Mouse (Mus musculus) kidney, postnatal 0 days (tissue): Measurements from ENCODE around the gene Abhd2. TPM values are rescaled to one million over a fixed set of nuclear protein-coding genes. Genes with fewer than 3 reads are reported as not detected.
"Not testable (repeated sequence)": the region's sequence is repeated elsewhere in the genome, so short reads cannot be mapped to it uniquely, and the experiment has no call there.

ENCODE experiments used
- ATAC-seq: fragments of 200-750 bp; cut with Nextera tagmentation; replicated peaks from 2 replicates; pipeline ENCODE4 v1.8.0; 2017; ENCODE audit warnings: low read depth, moderate number of reproducible peaks, moderate TSS enrichment, moderate library complexity; ENCODE audit not compliant: low FRiP score
- DNase-seq: peaks from one replicate; pipeline ENCODE4 v3.0.0-alpha.2; 2016; ENCODE audit warnings: low spot score
- H3K27ac ChIP-seq: fragments of 300-500 bp; sonication (generic); 2 replicates; pipeline ENCODE4 v1.5.1; 2014; ENCODE audit warnings: mild to moderate bottlenecking
- H3K27me3 ChIP-seq: fragments of 300-500 bp; sonication (generic); 2 replicates; pipeline ENCODE4 v1.6.1; 2014; ENCODE audit warnings: low read length, mixed read lengths; ENCODE audit not compliant: insufficient read depth
- H3K36me3 ChIP-seq: fragments of 300-500 bp; sonication (generic); 2 replicates; pipeline ENCODE4 v1.6.1; 2014; ENCODE audit warnings: low read length, mixed read lengths; ENCODE audit not compliant: insufficient read depth
- H3K4me1 ChIP-seq: fragments of 300-500 bp; sonication (generic); replicated peaks from 2 replicates; pipeline ENCODE4 v1.6.1; 2014; ENCODE audit warnings: antibody characterized with exemption, low read length, mixed read lengths; ENCODE audit not compliant: insufficient read depth
- H3K4me2 ChIP-seq: fragments of 300-500 bp; sonication (generic); 2 replicates; pipeline ENCODE4 v1.6.1; 2014; ENCODE audit warnings: mild to moderate bottlenecking, low read length, moderate library complexity, mixed read lengths
- H3K4me3 ChIP-seq: fragments of 300-500 bp; sonication (generic); replicated peaks from 2 replicates; pipeline ENCODE4 v1.5.1; 2014; ENCODE audit warnings: low read depth, low read length
- H3K9ac ChIP-seq: fragments of 300-500 bp; sonication (generic); 2 replicates; pipeline ENCODE4 v1.6.1; 2014; ENCODE audit warnings: low read depth, low read length
- H3K9me3 ChIP-seq: fragments of 300-500 bp; sonication (generic); replicated peaks from 2 replicates; pipeline ENCODE4 v1.6.1; 2016; ENCODE audit warnings: low read length, inconsistent platforms, mixed read lengths
- CTCF ChIP-seq: IDR thresholded peaks from 2 replicates; pipeline ENCODE4 v1.5.1; 2016; ENCODE audit warnings: antibody characterized with exemption, low read depth, mild to moderate bottlenecking, moderate library complexity
- WGBS: fragments of 180-500 bp; shearing (Covaris S2); extraction: QIAGEN DNeasy Blood & Tissue Kit; methylation state at CpG from one replicate; pipeline ENCODE4 v1.1.7; 2014; 5-methylcytosine and 5-hydroxymethylcytosine counted together
- polyA plus RNA-seq: library from polyadenylated mRNA; unstranded; fragments of >200 nt; fragmentation: Nextera tagmentation; extraction: Ambion mirVana; gene quantifications from 2 replicates; pipeline ENCODE4 v1.2.1, GENCODE M21; 2015

Abhd2 gene
- polyA plus RNA-seq, 1 experiment from 2014 or later: 17.6 TPM

DNA sequence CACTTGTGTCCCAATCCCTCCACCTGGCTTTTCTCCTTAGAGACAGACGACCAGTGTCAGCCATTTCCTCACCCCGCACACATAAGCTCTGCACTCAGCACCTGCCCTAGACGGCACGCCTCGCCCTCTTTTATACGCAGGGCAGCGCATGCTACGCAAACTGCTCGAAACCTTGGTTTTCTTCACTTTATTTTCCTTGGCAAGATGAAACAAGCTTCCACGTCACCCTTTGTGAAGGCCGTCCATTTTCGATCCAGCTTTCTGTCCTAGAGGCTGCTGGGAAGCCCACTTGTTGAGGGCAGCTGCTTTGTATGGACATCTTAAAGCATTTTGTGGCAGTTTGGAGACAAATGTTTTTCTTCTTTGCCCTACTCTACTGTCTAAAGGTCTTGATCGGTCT is 5.4 kb downstream of the Abhd2 start:
- DNase-seq: no peak
- Histone ChIP-seq H3K4me2 (no peak overlapping the region), H3K9me3 (no peaks in the 10 kb centered on the region), H3K4me1 (peaks cover 26% of the 10 kb centered on the region; the same call in 1 of the 2 replicates), H3K9ac (no peak overlapping the region), H3K27me3 (no peaks in the 10 kb centered on the region), H3K4me3 (no peak overlapping the region), H3K36me3 (no peaks in the 10 kb centered on the region), H3K27ac (no peak overlapping the region)
- 77% methylated on average over 13 of the region's 13 CpGs for WGBS
- no peak for TF ChIP-seq CTCF
- no peak for ATAC-seq

DNA sequence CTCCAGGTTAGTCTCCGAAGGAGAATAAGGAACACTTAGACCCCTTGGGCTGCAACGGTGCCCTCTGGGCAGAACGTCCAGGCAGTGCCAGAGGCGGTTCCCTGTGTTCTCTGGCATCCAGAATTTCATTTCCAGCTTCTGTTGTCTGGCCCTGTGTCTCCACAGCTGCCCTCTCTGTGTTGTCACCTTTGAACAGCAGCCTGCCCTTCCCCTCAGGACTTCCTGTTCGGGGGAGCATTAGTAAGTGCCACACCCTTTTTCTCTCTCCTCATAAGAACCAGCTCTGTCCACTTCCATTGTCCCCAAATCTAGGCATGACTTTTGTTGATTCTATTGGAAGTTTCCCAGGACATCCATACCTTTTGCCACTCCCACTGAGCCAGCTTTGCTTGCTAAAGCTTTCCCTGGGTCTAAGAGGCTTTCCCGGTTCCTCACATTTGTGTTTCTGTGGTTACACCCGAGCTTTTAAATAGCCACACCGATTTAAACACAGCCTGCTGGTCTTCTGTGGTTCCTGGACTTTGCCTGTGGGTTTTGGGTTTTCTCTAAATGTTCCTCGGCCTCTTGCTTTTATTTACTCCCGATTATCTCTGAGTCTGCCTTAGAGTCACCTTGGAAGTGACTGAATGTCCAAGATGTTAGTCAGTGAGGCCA is 6.5 kb downstream of the Abhd2 start:
- peak overlapping the region; percentile 15; the same call in 1 of the 2 replicates for H3K9ac ChIP-seq
- no peak overlapping the region for H3K4me3 ChIP-seq
- ATAC-seq (no peak), DNase-seq (no peak)
- H3K36me3 ChIP-seq: no peaks in the 10 kb centered on the region
- no peak overlapping the region for H3K4me2 ChIP-seq
- no peak overlapping the region for H3K27ac ChIP-seq
- peaks cover 17% of the 10 kb centered on the region for H3K4me1 ChIP-seq
- H3K27me3 ChIP-seq: no peaks in the 10 kb centered on the region
- TF ChIP-seq CTCF: no peak
- WGBS: 60% methylated on average over 10 of the region's 10 CpGs
- no peaks in the 10 kb centered on the region for H3K9me3 ChIP-seq

DNA sequence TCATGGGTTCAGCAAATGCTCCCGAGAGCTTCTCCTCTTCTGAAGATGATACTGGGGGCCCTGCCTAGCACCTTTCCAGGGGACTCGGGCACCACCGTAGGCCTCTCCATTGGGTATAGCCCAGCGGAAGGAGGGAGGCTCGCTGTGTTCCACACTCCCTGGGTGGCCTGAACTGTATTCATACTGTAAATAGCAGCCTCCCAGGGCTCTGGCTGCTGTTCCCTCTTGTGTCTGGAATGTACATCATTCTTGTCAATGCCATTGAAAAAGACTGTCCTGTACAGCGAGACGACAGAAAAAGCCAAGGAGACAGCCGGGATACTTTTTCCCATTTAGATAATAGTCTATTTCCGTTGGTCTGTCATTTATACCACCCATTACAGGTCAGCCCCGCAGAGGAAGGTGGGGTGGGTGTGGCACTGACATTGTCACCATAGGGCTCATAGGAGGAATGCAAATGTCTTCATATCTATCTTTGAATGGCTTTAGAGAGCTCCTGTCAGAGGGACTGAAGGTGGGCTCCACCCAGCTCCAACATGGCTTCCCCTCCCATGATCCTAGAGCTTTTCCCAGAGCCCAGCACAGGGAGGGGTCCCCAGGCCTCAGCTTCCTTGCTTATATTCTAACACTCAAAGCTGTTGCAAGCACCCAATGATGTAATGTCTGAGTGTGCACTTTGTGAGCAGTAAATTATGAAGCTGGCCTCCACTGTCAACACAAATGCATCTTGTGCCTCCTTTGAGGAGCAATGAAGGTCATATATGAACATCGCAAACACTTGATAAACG is 10.1 kb downstream of the Abhd2 start:
- DNase-seq (no peak), ATAC-seq (no peak; the same call in 1 of the 2 replicates)
- no peak overlapping the region for H3K27ac ChIP-seq
- no peak for TF ChIP-seq CTCF
- H3K9ac ChIP-seq: no peak overlapping the region
- H3K9me3 ChIP-seq: no peaks in the 10 kb centered on the region
- H3K4me1 ChIP-seq: peaks cover 8% of the 10 kb centered on the region
- no peaks in the 10 kb centered on the region for H3K27me3 ChIP-seq
- WGBS: 77% methylated on average over 12 of the region's 12 CpGs
- H3K4me3 ChIP-seq: no peak overlapping the region
- no peak overlapping the region for H3K4me2 ChIP-seq
- no peaks in the 10 kb centered on the region for H3K36me3 ChIP-seq

DNA sequence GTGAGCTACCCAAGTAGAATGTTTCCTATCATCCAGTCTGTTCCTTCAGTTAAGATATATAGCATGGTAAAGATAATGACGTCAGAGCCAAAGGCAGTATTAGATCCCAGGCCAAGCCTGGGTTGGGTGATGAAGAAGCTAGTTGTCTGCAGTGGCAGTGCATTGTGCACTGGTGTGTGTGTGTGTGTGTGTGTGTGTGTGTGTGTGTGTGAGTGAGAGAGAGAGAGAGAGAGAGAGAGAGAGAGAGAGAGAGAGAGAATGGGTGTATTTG is 10.6 kb downstream of the Abhd2 start:
- H3K4me1 ChIP-seq, DNase-seq, H3K4me2 ChIP-seq: not testable (repeated sequence)

DNA sequence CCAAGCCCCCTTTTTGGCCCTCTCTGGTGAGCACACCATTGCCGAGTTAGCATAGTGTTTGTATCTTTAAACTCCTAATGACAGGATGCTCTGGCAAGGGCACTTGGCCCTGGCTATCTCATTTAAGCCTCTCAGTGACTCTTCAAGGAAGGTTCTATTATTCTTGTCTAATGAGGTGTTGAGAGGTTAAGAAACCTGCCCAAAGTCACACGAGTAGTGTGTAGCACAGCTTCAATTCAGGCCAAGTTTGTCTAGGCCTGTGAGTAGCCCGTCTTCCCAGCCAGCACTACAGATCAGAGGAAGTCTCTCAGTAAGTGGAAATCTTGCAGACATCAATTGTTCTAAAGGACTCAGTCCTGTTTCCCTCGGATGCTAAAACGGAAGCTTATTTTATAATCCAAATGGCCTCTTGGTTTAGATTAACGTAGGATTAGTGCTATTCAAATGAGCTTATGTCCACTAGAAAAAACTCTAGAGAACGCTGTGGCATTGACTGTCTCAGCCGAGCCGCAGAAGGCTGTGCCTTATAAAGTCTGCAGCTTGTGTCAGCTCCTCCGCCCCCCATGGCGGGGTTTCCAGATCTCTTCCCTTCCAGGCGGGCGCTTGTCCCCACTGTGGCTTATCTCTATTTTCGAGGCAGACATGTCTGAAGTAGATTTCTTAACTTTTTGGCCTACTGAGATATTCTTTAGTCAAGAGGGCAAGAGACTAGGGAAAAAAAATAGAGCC is 11.3 kb downstream of the Abhd2 start:
- Histone ChIP-seq H3K4me1 (peaks cover under 1% of the 10 kb centered on the region; the same call in 1 of the 2 replicates), H3K4me3 (no peak overlapping the region), H3K9me3 (no peaks in the 10 kb centered on the region), H3K4me2 (no peak overlapping the region), H3K9ac (no peak overlapping the region), H3K27me3 (no peaks in the 10 kb centered on the region), H3K36me3 (no peaks in the 10 kb centered on the region), H3K27ac (no peak overlapping the region)
- 66% methylated on average over 14 of the region's 14 CpGs for WGBS
- DNase-seq (no peak), ATAC-seq (no peak)
- no peak for TF ChIP-seq CTCF

More for the DNA sequence above, 10.6 kb downstream of the Abhd2 start:
- not testable (repeated sequence) for H3K9ac ChIP-seq, H3K36me3 ChIP-seq, H3K27ac ChIP-seq, H3K9me3 ChIP-seq, ATAC-seq, H3K27me3 ChIP-seq, H3K4me3 ChIP-seq
- WGBS: 49% methylated on average over 1 of the region's 1 CpGs

DNA sequence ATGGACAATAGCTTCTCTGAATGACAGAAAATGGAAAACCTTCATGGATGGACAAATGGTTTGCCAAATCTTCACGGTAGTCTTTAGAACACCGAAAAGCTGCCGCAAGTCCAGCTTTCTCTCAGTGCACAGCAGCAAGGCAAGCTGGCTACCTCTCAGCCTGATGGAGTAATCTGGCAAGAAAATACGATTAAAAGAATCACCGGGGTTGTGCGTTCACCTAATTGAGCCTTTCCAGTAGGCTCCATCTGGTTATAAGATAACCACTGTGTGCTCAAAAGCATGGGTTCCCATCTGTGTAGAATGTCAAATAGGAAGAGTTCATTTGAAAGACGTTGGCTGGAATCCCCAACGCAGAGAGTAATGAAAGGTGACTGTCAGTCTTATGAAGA is 11.9 kb downstream of the Abhd2 start:
- Histone ChIP-seq H3K27me3 (no peaks in the 10 kb centered on the region), H3K27ac (no peak overlapping the region), H3K4me3 (no peak overlapping the region), H3K36me3 (no peaks in the 10 kb centered on the region), H3K4me2 (no peak overlapping the region), H3K9me3 (no peaks in the 10 kb centered on the region), H3K9ac (no peak overlapping the region), H3K4me1 (no peaks in the 10 kb centered on the region; the same call in 1 of the 2 replicates)
- ATAC-seq: no peak
- no peak for DNase-seq
- TF ChIP-seq CTCF: no peak
- 92% methylated on average over 8 of the region's 8 CpGs for WGBS
